Mouse (Mus musculus) MN1 (cell line): ENCODE measurements at regions not wholly inside any gene's neighbourhood (a gene's known extent, or its start where the extent isn't known, plus 50 kb on each side); places are given as distances from the start of the nearest gene placed in this dataset.

Experiments used
- DNase-seq: peaks from one replicate; pipeline ENCODE4 v3.0.0-alpha.2; 2016; ENCODE audit warnings: low spot score

GRCm38 (mm10) chr15:56042449-56042848, 1435.0 kb downstream of the Slc22a22 start:
- no peak for DNase-seq

DNA sequence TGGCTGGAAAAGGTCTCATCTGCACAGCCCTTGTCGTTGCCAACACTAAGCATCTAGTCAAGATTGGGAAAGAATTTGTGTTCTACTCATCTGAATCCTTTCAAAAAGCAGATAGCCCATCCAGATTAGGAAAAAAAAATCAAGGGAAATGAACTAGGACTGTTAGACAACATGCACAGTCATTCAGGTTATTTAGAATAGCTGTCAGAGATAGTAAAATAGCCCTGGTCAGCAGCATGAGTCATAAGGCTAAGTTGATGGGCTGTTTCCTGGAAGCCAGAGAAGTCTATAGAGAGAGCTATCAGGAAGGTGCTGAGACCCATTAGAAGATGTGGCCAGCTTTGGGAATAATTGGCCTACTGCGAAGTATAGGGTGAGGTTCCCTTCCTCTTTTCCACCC, 1447.4 kb downstream of the Slc22a22 start:
- no peak for DNase-seq

DNA sequence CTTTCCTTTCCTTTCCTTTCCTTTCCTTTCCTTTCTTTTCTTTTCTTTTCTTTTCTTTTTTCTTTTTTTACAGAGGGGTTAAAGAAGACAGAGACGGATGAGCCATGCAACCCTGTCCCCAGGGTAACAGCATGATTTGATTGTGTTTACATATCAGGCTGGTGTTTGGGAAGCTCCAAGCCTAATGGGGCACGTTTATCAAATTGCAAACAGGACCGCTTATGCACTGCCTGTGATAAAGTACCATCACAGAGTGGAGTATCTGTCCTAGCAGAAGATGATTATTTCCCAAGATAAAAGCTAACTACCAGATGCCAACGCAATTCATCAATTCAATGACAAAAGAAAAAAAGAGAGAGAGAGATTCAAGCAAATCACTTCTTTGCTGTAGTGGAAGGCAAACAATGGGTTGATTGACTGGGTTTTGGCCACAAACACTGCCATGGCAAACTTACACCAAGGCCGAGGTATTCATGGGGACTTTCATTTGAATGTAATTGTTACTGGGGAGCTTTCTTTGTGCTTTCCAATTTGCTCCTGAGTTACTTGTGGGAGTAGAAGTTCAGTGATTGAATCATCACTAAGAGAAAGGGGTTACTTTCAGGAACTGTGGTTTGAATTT, 1450.1 kb downstream of the Slc22a22 start:
- DNase-seq: no peak

DNA sequence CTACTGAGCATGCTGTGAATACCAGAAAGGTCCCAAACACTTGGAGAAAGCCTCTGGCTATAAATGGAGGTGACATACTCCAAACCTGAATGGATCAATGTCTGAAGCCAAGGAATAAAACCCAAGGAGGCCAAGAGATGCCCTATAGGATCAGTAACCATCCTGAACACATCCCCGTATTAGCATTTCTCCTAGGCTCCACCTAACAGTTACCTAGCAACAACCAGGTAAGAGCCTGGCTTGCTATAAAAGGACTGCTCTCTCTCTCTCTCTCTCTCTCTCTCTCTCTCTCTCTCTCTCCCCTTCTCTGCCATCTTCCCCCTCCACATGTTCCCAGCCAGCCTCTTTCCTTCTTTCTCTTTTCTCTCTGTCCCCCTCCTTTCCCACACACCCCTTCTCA, 1452.7 kb downstream of the Slc22a22 start:
- no peak for DNase-seq

DNA sequence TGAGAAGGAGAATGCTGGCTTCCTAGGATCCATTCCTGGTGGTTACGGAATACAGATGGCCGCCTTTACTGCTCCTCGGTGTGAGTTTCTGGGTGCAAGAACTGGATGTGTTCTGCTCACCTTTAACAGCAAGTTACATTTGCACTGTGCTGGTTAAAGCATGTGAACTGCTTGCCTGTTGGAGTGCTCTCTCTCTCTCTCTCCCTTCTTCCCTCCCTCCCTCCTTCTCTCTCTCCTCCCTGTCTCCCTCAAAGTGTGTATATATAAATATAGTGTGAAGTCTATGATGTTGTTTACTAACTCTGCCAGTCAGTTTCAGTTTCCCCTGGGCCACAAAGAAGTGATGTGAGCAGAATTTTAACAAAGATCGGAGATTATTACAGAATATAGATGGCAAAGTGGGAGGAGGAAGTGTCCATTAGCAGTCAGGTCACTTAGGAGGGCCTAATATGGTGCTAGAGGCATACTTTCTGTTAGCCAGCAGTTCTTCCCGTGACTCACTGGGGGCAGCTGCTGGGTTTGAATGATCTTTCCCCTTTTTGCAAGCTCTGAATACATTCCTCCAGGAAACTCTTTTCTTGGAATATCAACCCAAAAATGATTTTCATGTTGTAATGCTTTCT, 1453.5 kb downstream of the Slc22a22 start:
- no peak for DNase-seq

DNA sequence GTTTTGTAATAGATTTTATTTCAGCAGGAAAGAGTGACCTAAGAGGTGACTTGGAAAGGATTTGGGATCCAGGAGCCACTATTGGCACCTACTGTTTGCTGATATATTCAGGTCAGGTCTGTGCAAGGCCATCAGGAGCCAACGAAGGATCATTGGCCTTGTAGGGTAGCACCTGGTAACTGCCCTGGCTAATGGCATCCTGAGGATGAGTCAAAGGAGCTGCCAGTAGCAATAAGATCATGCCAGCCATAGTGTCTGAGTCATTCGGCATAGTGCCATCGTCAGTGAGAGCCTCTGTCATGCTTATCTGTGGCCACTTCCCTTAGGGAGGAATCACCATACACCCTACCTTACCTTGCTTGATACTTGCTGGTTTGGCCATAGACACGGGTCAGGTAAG, 1455.1 kb downstream of the Slc22a22 start:
- DNase-seq: no peak

- DNase-seq: no peak
These were observed 1459.3 kb downstream of the Slc22a22 start for GRCm38 (mm10) chr15:56018141-56018540.

DNA sequence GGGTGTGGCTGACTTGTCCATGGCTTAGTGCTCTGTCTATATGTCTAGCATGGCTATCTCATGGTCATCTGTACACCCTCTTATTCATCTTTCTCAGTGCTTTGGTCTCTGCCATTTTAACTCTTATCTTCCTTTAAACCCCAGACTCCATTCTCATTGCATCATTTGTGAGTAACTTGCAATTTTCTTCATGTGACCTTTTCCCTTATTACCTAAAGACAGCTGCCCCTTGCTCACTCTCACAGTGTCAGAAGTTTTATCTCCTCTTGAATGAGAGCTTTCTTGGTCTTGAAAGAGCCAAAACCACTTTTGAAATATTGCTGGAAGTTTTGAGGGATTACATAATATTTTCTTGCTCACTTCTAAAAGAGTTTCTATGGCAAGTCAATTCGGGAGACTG, 1459.9 kb downstream of the Slc22a22 start:
- no peak for DNase-seq

DNA sequence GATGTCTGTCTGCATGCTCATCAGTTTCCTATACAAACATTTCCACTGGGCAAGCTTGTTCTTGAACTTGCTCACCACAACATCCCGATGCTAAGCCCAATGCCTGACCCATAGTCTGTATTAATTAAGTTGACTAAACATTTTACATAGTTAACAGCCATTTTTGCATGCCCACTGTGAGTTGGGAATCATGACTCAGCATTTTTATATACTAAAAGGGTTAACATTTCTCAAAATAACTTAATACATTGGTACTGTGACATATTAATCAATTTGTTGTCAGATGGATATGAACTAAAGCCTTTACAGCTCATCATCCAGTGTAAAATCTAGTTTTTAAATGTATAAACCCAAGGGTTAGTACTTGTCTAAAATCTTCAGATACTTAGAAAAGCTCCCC, 1461.4 kb downstream of the Slc22a22 start:
- DNase-seq: no peak

DNA sequence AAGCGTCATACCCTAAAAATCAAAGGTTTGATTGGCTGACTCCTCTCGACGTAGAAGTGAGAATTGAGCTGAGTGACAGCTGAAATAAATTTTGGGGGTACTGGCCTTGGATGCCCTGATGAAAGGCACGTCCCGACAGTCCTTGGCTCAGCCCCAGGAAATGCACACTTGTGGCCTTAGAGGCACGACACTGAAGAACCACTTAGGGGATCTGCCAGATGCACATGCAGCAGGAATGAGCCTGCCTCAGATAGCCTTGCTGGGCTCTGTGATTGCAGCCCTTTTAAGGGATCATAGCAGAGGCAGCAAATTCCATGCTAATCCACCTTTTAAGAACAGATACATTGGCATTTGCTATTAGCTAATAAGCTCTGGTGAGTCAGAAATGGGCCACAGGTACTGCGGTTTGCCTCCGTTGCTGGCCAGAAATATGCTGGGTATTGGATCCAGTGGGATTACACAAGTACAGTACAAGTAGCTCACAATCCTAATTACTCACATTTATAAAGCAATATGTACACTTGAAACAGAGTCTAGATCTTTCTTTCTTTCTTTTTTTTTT, 1463.3 kb downstream of the Slc22a22 start:
- DNase-seq: no peak

DNA sequence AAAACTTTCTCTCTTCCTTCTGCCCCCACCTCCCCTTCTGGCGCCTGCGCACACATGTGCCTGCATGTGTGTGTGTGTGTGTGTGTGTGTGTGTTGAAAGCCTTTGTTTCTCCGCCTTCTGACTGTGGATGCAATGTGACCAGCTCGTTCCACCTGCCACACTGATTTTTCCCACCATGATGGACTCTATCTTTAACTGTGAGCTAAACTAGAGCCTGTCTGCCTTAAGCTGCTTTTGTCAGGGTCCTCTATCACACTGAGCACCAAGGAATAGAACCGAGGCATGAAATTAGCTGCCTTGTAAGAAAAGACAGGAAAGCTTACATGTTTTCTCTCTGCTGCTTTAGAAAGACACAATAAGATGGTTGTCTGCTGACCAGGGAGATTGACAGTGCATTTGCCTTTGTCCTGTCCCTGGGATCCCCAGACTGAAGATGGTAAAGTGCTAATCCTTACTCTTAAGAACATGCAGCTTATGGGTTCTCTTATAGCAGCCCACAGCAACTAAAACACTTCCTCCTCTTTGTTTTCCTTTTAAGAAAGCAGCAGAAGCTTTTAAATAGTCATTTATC, 1468.7 kb downstream of the Slc22a22 start:
- DNase-seq: no peak

DNA sequence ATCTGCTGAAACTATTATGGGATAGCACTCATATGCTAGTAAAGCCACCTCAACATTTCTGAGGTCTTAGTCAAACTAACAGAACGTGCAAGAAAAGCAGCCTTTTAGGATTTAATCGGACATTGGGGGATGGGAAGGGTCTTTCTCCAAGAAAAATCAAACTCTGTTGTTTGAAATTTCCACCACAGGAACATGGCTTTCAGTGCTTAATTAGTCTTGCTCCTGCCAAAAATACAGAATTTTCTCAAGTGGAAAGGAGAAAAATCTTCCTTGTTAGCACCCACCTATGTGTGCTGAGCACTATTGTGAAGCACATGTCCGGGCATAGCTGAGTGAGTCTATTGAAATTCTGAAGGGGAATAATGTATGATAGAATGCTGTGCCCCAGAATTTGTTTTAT, 1470.0 kb downstream of the Slc22a22 start:
- no peak for DNase-seq

DNA sequence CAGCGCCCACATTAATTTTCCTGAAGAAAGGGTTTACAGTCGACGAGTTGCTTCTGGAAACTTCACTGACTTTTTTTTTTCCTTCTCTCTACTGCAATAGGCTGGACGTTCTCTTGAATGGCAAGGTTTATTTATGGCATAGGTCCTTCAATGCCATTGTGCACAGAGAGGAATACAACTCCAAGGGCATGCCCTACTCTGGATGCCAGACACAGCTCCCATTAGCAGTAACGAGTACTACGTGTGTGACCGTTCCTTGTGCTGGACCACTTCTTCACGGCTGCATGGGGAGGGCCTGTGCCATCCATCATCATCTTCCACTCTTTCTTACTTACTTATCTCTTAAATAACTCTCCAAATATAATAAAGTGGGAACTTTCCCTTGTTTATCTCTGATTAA, 1472.1 kb downstream of the Slc22a22 start:
- no peak for DNase-seq

- DNase-seq: no peak
These were observed 1473.5 kb downstream of the Slc22a22 start for GRCm38 (mm10) chr15:56003921-56004320.

- no peak for DNase-seq
These were observed 1477.8 kb downstream of the Slc22a22 start for GRCm38 (mm10) chr15:55999605-56000004.

- no peak for DNase-seq
These were observed 1479.4 kb downstream of the Slc22a22 start for GRCm38 (mm10) chr15:55997977-55998376.

DNA sequence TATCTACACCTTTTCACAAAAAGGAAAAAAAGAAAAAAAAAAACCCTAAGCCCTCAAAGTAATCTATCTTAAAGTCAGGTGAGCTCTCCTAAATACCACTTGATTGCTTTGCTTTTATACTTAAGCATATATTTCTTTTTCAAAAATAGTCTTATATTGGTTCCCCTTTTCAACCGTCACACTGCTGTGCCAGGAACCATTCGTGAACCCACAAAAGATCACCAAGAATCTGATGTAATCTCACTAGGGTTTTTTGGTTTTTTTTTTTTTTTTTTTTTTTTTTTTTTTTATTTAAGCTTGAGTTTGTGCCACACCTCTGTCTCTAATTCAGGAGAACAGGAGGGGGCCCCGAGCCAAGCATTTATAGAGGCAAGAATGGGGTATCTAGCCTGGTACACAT, 1482.7 kb downstream of the Slc22a22 start:
- DNase-seq: no peak

GRCm38 (mm10) chr15:55975843-55976242, 1501.6 kb downstream of the Slc22a22 start:
- no peak for DNase-seq

DNA sequence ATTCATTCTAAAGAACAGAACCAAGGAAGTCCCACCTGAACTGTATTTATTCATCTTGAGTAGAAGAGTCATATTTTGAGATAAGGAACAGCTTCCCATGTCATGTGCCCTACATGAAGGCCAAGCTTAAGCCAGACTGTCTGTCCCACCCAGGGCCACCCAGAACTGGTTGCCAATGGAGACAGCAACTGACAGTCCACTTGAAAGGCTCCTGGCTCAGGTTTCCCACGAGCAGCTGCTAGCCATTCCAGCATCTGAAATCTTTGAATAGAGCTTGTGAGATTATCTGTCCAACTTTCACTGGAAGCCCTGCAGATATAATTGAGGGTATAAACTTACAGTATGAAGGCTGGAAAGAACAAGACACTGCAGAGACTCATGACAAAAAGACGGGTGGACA, 1510.6 kb downstream of the Slc22a22 start:
- DNase-seq: no peak

DNA sequence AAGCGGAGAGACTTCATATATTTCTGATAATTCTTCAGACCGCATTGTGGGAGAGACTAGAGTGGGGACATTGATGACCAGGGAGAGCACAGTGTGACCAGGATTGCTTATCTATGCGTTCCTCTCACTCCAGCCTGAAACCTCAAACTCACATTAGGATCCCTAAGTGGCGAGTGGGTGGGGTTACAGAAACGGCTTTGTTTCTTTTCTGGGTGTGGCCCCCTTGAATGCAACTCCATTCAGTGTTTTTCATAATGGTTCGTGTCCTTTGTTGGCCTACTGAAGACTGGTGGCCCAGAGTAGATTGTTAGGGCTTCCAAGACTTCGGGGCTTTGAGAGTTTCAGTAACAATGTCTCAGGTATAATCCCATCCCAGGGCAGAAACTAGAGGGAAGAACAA, 1512.1 kb downstream of the Slc22a22 start:
- no peak for DNase-seq

DNA sequence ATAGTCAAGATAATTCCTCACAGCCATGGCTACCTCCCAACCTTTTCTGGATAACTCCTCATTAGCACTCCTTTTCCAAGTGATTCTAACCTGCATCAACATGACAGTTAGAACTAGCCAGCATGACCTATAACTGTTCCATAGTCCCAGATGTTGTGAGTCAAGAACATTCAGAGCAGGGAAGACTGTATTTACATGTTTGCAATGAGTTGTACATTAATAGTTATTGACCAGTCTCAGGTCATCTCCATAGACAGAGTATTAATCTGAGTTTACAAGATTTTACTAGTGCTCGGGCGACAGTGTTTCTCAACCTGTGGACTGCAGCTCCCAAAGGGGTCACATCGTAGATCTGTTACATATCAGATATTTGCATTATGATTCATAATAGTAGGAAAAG, 1515.3 kb downstream of the Slc22a22 start:
- DNase-seq: no peak
